Mouse (Mus musculus) ES-CJ7 (cell line): ENCODE measurements at regions not wholly inside any gene's neighbourhood (a gene's known extent, or its start where the extent isn't known, plus 50 kb on each side); places are given as distances from the start of the nearest gene placed in this dataset.

ENCODE experiments used
- DNase-seq: peaks from one replicate; pipeline ENCODE4 v3.0.0; 2011; ENCODE audit warnings: low read depth, low spot score

DNA sequence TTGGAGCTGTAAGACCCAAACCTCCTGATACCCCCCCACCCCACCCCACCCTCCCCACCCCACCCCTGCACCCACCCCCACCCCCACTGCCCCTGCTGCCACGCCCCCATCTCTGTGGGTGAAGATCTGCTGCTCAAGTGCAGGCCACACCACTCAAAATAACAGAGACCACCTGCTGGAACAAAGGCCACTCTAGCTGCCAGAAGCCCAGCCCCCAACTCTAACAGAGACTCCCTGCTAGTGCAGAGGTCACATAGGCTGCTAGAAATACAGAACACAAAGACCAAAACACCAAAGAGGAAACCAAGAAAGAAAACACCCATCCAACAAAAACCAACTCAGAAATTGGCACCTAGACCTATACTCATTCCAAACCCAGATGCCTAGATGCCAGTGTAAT is 58.9 kb downstream of the Olfr267 start:
- DNase-seq: peak; percentile 73

GRCm38 (mm10) chr4:58726424-58726823 is 61.1 kb downstream of the Olfr267 start:
- no peak for DNase-seq

GRCm38 (mm10) chr4:58722772-58723171 is 64.7 kb downstream of the Olfr267 start:
- DNase-seq: no peak

DNA sequence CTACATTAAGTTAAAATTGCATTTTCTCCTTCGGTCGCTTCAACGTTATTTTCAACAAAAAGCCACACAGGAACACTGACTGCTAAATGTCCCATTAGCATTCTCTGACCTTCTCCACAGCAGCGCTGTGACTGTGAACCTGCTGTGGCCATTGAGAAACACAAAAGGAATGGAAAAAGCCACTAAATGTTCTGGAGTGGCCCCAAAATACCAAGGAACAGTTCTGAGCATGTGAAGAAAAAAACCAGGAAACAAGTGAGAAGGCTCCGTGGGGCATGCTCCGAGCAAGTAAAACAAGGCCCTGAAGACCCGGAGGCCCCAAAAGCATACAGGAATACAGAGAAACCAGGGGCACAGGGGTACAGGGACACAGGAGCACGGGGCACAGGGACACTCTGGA is 66.8 kb downstream of the Olfr267 start:
- peak; percentile 94 for DNase-seq

GRCm38 (mm10) chr4:58716426-58716825 is 71.1 kb downstream of the Olfr267 start:
- DNase-seq: peak; percentile 21

DNA sequence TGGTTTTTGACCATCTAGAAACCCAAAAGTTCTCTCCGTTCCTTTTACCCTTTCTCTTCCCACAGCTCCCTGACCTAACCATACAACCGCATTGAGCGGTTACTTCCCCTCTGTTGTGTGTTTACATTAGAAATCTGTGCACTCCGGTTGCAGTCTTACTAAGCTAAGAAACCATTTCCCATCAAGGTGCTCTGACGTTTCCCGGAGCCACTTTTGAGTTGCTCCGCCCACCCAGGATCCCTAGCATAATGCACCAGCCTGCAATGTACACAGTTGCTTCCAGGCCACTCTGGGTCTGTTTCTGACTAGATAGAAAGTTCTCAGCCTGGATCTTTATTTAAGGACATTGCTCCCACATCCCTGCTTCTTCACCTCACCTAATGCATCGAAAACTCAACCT is 71.7 kb downstream of the Olfr267 start:
- DNase-seq: no peak

DNA sequence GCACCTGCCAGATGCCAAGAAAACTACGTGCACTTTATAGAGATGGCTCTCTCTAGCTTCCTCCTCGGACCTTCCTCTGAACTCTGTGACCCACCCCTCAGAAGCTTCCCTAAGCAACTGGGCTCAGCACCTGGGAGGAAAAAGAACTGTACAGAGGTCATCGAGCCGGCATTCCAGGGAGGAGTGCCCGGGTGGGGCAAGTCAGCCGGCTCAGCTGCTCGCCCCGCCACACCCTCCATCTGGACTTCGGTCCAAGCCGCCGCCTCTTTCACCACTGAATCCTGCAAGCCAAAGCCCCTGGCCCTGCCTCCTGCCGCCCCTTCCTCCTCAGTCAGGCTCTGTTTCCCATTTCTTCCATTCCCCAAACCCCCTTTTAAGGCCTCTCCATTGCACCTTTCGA is 73.3 kb downstream of the Olfr267 start:
- peak; percentile 86 for DNase-seq

DNA sequence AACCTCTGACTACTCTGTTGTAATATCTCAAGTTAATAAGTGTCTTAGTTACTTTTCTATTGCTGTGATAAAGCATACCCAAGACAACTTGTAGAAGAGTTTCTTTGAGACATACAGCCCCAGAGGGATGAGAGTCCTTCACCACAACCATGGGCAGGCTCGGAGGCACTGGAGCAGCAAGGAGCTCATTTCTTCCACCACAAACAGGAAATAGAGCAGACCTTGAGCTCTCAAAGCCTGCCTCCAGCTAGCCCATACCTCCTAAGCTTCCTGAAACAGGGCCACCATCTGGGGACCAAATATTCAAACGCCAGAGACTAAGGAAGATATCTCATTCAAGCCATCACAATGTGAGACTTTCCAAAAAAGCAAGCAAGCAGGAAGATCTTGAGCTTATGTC is 74.6 kb downstream of the Olfr267 start:
- no peak for DNase-seq

GRCm38 (mm10) chr4:58712166-58712565 is 75.3 kb downstream of the Olfr267 start:
- no peak for DNase-seq

GRCm38 (mm10) chr4:58699236-58699798 is 88.2 kb downstream of the Olfr267 start:
- no peak for DNase-seq

GRCm38 (mm10) chr4:58698828-58699227 is 88.7 kb downstream of the Olfr267 start:
- no peak for DNase-seq

- no peak for DNase-seq
Measured at GRCm38 (mm10) chr4:58696684-58697083, 90.8 kb downstream of the Olfr267 start.

- no peak for DNase-seq
Measured at GRCm38 (mm10) chr4:58695281-58695680, 92.2 kb downstream of the Olfr267 start.

DNA sequence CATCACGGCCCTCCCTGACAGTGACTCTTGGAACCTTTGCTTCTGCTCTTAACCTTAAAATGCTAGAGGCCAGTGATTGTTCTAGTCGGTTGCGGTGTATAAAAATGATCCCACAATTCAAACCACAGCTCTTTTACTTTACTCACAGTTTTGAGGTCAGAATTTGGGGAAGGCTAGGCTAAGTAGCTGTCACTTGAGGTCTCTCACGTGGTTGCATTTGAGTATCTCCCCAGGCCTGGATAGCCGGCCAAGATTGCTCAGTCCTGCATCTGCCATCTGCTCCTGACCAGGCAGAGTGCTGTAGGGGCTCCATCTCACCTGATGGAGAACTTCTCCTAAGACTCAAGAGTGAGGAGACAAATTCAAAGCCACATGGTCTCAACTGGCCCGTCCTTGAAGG is 94.5 kb downstream of the Olfr267 start:
- DNase-seq: no peak

DNA sequence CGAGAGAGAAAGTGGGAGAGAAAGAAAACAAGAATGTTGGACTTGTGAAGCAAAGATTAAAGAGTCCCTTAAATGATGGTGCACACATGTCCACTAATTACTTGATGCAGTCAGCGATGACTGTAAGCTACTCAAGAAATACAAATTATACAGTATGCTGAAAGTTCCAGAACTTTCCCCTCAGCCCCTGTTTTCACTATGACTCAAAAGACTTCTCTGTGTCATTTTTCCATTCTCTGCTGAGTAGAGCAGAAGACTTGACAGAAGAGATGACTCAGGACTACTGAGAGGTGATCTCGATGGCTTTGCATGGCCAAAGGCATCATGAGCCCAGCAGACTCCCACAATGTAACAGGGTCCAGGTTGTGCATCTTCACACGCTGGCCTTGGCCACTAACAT is 105.6 kb downstream of the Olfr267 start:
- no peak for DNase-seq

DNA sequence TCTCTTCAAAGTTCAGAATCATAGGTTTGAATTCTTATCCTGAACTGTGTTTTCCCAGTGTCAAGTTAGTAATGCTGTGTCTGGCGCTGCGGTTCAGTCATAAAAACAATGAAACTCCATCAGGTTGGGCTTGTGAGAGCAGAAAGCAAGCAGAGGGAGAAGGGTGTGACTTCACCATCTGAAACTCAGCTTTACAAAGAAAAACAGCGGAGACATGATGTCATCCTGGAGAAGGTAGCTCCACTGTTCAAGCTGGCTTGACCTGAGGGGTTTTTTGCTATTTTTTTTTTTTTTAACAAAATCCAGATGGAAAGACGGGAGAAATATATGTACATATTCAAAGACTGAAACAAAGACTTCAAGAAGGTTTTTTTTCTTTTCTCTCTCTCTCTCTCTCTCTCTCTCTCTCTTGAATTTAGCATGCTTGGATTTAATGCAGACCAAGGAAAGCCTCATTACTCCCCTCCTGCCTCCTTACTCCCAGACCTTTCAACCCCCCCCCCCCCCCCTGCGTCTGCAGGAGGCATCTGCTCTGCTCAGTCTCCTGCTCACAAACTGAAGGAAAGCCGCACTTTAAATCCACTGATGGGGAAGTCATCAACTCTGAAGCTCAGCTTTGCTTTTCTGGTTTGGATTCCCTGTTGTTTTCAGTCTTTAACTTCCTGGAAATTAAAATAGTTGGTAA is 109.7 kb downstream of the Olfr267 start:
- DNase-seq: no peak

GRCm38 (mm10) chr4:58671406-58672035 is 116.0 kb downstream of the Olfr267 start:
- peak; percentile 36 for DNase-seq

- no peak for DNase-seq
Measured at GRCm38 (mm10) chr4:58670906-58671250, 116.6 kb downstream of the Olfr267 start.

- no peak for DNase-seq
Measured at GRCm38 (mm10) chr4:58670107-58670905, 116.6 kb upstream of the Lpar1 start.

DNA sequence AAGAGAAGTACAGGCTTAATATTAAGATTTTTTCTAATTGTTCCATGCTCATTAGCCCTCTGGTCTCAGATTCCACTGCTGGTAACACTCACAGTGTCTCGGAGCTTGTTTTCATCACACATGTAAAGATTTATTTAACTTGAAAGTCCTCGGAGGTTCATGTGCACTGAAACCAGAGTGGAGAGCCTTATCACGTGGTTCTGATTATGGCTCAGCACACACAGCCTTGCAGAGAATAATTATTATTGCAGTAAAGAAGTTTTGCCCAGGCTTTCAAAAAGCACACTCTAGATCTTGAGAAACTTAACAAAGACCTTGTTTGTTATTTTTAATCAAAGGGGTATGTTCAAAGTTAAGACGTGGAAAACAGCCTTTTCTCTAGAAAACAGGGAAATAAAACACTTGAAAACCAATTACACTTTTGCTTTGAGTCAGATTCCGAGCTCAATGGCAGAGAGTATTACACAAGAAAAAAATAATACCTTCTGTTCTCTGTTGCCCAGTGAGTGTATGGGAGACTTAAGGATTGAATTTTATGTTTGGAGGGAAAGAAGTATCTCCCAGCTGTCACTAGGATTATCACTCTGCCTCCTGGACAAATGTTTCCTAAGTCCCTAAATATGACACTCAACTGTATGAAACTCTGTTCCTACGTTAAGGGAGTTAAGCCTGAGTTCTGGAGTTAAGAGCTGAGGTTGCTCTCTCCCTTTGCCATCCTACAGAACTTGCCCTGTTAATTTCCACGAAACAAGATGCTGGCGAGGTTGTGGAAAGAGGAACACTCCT is 114.9 kb upstream of the Lpar1 start:
- DNase-seq: no peak

DNA sequence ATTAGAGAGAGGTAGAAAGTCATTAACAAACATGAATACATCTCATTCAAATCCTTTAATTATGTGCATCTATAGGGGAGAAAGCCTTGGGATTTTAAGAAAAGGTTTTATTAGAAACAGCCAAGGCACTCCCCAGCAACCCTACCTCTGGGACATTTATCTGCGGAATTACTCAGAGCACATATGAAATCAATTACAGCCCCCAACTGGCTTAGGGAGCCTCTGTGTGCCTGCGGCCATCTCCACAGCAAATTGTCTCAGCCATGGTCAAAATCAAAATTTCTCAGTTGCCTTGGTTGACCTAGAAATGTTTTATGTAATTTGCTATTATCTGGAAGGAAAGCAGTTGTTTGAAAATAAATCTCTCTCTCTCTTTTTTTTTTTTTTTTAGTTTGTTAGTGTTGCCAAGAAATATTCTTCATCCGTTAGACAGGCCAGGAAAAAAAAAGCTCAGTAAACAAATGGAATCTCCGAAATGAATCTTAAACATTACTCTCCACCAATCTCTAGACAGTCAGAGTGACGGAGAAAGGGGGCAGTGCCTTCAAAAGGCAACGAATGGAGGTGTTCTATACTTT is 110.0 kb upstream of the Lpar1 start:
- no peak for DNase-seq
